Mouse (Mus musculus): Measurements from ENCODE around the gene Hip1.

DNA sequence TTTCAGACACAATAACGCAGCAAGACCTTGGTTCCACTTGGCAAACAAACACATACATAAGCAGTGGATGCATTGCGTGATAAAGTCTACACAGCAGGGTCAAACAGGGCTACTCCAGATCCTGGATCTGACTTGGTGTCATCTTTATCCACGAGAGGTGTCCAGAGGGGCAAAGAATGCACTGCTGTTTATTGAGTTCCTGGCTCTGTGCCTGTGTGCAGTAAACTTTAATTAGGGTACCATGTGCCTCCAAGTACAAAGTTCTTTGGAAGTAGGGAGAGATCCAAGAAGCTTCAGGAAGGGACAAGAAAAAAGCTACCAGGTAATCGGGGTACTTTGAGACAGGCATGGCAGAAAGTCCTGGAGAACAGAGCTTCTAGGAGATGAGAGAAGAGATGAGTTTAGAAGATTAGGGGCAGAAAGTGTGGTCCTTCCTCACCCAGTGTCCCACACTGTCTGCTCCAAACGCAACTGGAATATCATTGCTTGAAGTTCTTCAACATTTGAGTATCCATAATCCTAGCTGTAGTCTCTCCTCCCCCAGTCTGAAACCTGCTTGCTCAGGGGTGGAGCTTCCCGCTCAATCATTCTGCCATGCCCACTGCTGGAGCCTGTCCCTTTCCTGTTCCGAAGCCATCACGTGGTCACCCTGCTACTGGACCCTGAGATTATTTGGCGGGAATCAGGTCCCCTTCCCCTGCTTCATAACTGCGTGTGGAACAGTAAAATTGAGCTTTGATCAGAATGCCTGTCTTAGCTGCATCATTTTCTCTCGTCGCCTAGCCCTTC is 45.3 kb upstream of the Hip1 start:
- TF ChIP-seq CTCF (IDR thresholded peaks at IDR 0.05; ENCODE audit: low read depth), result no peak
- no peak for TF ChIP-seq EP300 (IDR thresholded peaks at IDR 0.05; ENCODE audit: low read depth)
